Mouse (Mus musculus): Measurements from ENCODE around the gene Zbtb12.
"Not testable (repeated sequence)": the region's sequence is repeated elsewhere in the genome, so short reads cannot be mapped to it uniquely, and the experiment has no call there.

The Zbtb12 gene

GRCm38 (mm10) chr17:34879336-34879879 lies at the start of gene Zbtb12:
TSS of gene Zbtb12 (plus strand) at chr17:34879483.
- no peak for DNase-seq (ENCODE audit: low spot score in 2 of 2)

- not testable (repeated sequence) for DNase-seq (ENCODE audit: low spot score in 2 of 2)
Observed at GRCm38 (mm10) chr17:34830776-34831175, 48.5 kb upstream of the Zbtb12 start.

- DNase-seq (ENCODE audit: low spot score in 2 of 2): no peak
Observed at GRCm38 (mm10) chr17:34836155-34836855, 43.0 kb upstream of the Zbtb12 start.

- DNase-seq (ENCODE audit: low spot score in 2 of 2): peak; percentile 95 to 97
Observed at GRCm38 (mm10) chr17:34836856-34837221, 42.4 kb upstream of the Zbtb12 start, which contains the start of the genes Stk19 and Dxo. TSS of gene Stk19 (minus strand) at chr17:34836945. TSS of gene Dxo (plus strand) at chr17:34837019.

- no peak for DNase-seq (ENCODE audit: low spot score in 2 of 2)
Observed at GRCm38 (mm10) chr17:34837464-34838324, 41.6 kb upstream of the Zbtb12 start.

- DNase-seq (ENCODE audit: low spot score in 2 of 2): no peak
Observed at GRCm38 (mm10) chr17:34838785-34839184, 40.5 kb upstream of the Zbtb12 start.

GRCm38 (mm10) chr17:34840736-34841307 lies 38.5 kb upstream of the Zbtb12 start:
- DNase-seq (ENCODE audit: low spot score in 2 of 2): no peak

GRCm38 (mm10) chr17:34844884-34845283 lies 34.4 kb upstream of the Zbtb12 start:
- no peak for DNase-seq (ENCODE audit: low spot score in 2 of 2)

- no peak for DNase-seq (ENCODE audit: low spot score in 2 of 2)
Observed at GRCm38 (mm10) chr17:34847192-34847591, 32.1 kb upstream of the Zbtb12 start.

- no peak for DNase-seq (ENCODE audit: low spot score in 2 of 2)
Observed at GRCm38 (mm10) chr17:34847615-34848014, 31.7 kb upstream of the Zbtb12 start.

- DNase-seq (ENCODE audit: low spot score in 2 of 2): peak; percentile 97 to 98
Observed at GRCm38 (mm10) chr17:34849722-34850516, 29.4 kb upstream of the Zbtb12 start, which contains the start of the genes Skiv2l and Nelfe. TSS of gene Skiv2l (minus strand) at chr17:34850210. TSS of gene Nelfe (plus strand) at chr17:34850391.

- no peak for DNase-seq (ENCODE audit: low spot score in 2 of 2)
Observed at GRCm38 (mm10) chr17:34850517-34851125, 28.7 kb upstream of the Zbtb12 start.

GRCm38 (mm10) chr17:34853511-34853910 lies 25.8 kb upstream of the Zbtb12 start:
- DNase-seq (ENCODE audit: low spot score in 2 of 2): no peak

GRCm38 (mm10) chr17:34854761-34855160 lies 24.5 kb upstream of the Zbtb12 start:
- no peak for DNase-seq (ENCODE audit: low spot score in 2 of 2)

GRCm38 (mm10) chr17:34855825-34856224 lies 23.5 kb upstream of the Zbtb12 start:
- no peak for DNase-seq (ENCODE audit: low spot score in 2 of 2)

- DNase-seq (ENCODE audit: low spot score in 2 of 2): no peak
Observed at GRCm38 (mm10) chr17:34858670-34859069, 20.6 kb upstream of the Zbtb12 start.

GRCm38 (mm10) chr17:34860514-34860913 lies 18.8 kb upstream of the Zbtb12 start:
- no peak for DNase-seq (ENCODE audit: low spot score in 2 of 2)

- DNase-seq (ENCODE audit: low spot score in 2 of 2): no peak
Observed at GRCm38 (mm10) chr17:34861704-34862415, 17.4 kb upstream of the Zbtb12 start.

- DNase-seq (ENCODE audit: low spot score in 2 of 2): no peak
Observed at GRCm38 (mm10) chr17:34862416-34863081, 16.7 kb upstream of the Zbtb12 start, which contains the start of gene Cfb. TSS of gene Cfb (minus strand) at chr17:34862518.
